Mouse (Mus musculus) liver, postnatal 0 days (tissue): ENCODE measurements around the gene Tbc1d10a.

Source experiments
- CTCF ChIP-seq: sonication (generic); IDR thresholded peaks from 2 replicates; pipeline ENCODE4 v1.5.1; 2016; ENCODE audit warnings: antibody characterized with exemption, low read depth
- EP300 ChIP-seq: IDR thresholded peaks from 2 replicates; pipeline ENCODE4 v1.6.1; 2016; ENCODE audit warnings: antibody characterized with exemption, low read depth, mild to moderate bottlenecking

DNA sequence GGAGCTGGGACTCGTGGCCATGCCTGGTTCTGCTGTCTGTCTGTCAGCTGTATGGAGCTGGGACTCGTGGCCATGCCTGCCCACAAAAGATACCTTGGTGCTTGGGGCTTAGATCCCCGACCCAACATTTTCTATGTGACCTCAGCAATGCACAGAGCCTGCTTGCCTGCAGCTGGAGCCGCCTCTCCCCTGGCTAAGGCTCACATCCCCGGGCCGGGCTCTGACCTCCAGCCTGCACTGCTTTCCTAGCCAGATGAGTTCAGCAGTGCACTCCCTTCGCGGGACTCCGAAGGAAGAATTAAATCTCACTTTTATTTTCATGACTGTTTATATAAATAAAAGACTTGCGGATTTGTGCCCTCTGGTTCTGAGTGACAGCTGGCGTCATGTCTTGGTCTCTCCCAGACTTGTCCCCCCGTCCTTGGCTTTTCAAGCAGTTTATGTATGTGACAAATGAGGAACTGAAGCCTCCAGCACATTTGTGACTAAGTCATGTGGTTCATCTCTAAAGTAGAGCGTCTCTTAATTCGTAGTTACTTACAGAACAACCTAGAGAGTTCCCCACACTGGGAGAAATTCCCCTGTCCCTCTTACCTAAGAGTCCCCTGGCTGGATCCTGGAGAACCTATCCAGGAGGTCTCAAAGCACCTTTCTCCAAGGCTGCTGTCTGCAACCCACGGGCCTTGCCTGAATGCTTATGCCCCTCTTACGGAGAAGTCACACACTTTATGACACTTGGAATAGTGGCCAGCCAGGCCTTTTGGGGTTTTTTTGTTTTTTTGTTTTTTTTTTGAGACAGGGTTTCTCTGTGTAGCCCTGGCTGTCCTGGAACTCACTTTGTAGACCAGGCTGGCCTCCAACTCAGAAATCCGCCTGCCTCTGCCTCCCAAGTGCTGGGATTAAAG is 35.7 kb downstream of the Tbc1d10a start:
- TF ChIP-seq EP300 (no peak), CTCF (no peak)
